ENCODE assay signal across 20 mouse cellular contexts in the genomic region with DNA sequence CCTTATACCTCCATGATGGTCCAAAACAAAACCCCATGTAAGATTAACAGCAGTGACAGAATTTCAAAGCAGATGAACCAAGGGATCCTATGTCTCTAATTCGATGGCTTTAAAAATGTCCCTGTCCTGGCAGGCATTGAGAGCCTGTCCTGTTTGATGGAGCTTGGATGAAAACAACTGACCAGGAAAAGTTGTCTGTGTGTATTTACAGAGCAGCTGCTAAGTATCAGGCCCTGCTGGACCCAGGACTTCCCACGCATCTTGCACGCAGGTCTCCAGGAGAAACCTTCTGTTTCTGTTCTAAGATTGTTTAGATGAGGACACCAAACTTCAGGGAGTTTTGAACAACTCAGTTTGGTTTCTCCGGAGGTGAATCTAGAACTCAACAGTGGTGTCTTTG. TPM values are rescaled to one million over a fixed set of nuclear protein-coding genes. Genes with fewer than 3 reads are reported as not detected.
"Had no signal": no experiment of that assay in that cellular context is flagged by ENCODE, and none has a peak within 500 bp of the region (broad histone marks: within the 10 kb centered on the region; RNA-seq: fewer than 3 reads in every experiment).

No protein-coding gene starts in this region.

- H3K27me3 ChIP-seq: lung, embryonic 15.5 days; megakaryocyte, embryonic 14.5 days; midbrain, embryonic 13.5 days; midbrain, embryonic 15.5 days; neural tube, embryonic 12.5 days; stomach, embryonic 15.5 days had no signal

- H3K9ac ChIP-seq: lung, embryonic 15.5 days; midbrain, embryonic 13.5 days; midbrain, embryonic 15.5 days; neural tube, embryonic 12.5 days; stomach, embryonic 15.5 days had no signal

- H3K27ac ChIP-seq: lung, embryonic 15.5 days; macrophage; midbrain, embryonic 13.5 days; midbrain, embryonic 15.5 days; neural tube, embryonic 12.5 days; stomach, embryonic 15.5 days; stomach, postnatal 0 days had no signal

- DNase-seq: lung, adult 2 months; lung, postnatal 14 days; lung, postnatal 36 days; right cerebral cortex, postnatal 14 days; thymus, adult 2 months; thymus, postnatal 25 days; thymus, postnatal 4 days had no signal

- ATAC-seq: lung, postnatal 0 days; midbrain, embryonic 13.5 days; midbrain, embryonic 15.5 days had no signal

- H3K9me3 ChIP-seq: lung, embryonic 15.5 days; megakaryocyte, embryonic 14.5 days; midbrain, embryonic 13.5 days; midbrain, embryonic 15.5 days; neural tube, embryonic 12.5 days; stomach, embryonic 15.5 days had no signal

- H3K4me2 ChIP-seq: lung, embryonic 15.5 days; midbrain, embryonic 11.5 days; midbrain, embryonic 13.5 days; midbrain, embryonic 15.5 days; neural tube, embryonic 12.5 days; stomach, embryonic 15.5 days had no signal

- H3K4me3 ChIP-seq: lung, embryonic 15.5 days; megakaryocyte, embryonic 14.5 days; midbrain, embryonic 13.5 days; midbrain, embryonic 15.5 days; neural tube, embryonic 12.5 days; stomach, embryonic 15.5 days had no signal

- H3K36me3 ChIP-seq: lung, embryonic 15.5 days; midbrain, embryonic 13.5 days; midbrain, embryonic 15.5 days; neural tube, embryonic 12.5 days; stomach, embryonic 15.5 days had no signal

- H3K4me1 ChIP-seq: lung, embryonic 15.5 days; megakaryocyte, embryonic 14.5 days; midbrain, embryonic 13.5 days; midbrain, embryonic 15.5 days; neural tube, embryonic 12.5 days; stomach, embryonic 15.5 days had no signal

RNA-seq across cellular contexts. Expression of a gene that starts 14.2 kb away (rescaled TPM):
- total RNA-seq: megakaryocyte progenitor cell, adult 5-6 weeks; monocyte, adult 5-6 weeks; neutrophil, adult 5-6 weeks had no signal
- polyA plus RNA-seq: macrophage had no signal
